Mouse (Mus musculus) spleen, adult 2 months (tissue): ENCODE measurements around the gene Actrt3.

Experiments used
- CTCF ChIP-seq: fragments of 200-500 bp; IDR thresholded peaks from 2 replicates; pipeline ENCODE4 v1.5.1; 2011; ENCODE audit warnings: mild to moderate bottlenecking, inconsistent platforms; ENCODE audit not compliant: insufficient read depth, insufficient read length, insufficient replicate concordance; ENCODE audit errors: extremely low read depth
- POLR2A ChIP-seq: fragments of 200-500 bp; IDR thresholded peaks from 2 replicates; pipeline ENCODE4 v1.6.1; 2011; ENCODE audit warnings: low read depth, low read length, inconsistent platforms

GRCm38 (mm10) chr3:30547908-30548307 lies 51.8 kb downstream of the Actrt3 start, which contains the start of gene Mecom:
- TF ChIP-seq POLR2A (no peak), CTCF (no peak)
